Mouse (Mus musculus) MEL (cell line): Measurements from ENCODE around the gene Chadl.

Experiments
- CTCF ChIP-seq, 3 experiments: IDR thresholded peaks in 2 of 3; conservative IDR thresholded peaks in 1 of 3; 2 replicates each; pipeline ENCODE4 v1.5.1; 2011 to 2012; ENCODE audit warnings: low read length in 3 of 3, low read depth in 2 of 3, mild to moderate bottlenecking in 2 of 3, improper control_type of control experiment in 1 of 3, inconsistent platforms in 1 of 3, mixed read lengths in 1 of 3, moderate library complexity in 1 of 3; ENCODE audit not compliant: control insufficient read depth in 1 of 3, insufficient read depth in 1 of 3, poor library complexity in 1 of 3, severe bottlenecking in 1 of 3
- RAD21 ChIP-seq: IDR thresholded peaks from 2 replicates; pipeline ENCODE4 v1.6.1; 2011; ENCODE audit warnings: mild to moderate bottlenecking, low read depth, low read length, improper control_type of control experiment

DNA sequence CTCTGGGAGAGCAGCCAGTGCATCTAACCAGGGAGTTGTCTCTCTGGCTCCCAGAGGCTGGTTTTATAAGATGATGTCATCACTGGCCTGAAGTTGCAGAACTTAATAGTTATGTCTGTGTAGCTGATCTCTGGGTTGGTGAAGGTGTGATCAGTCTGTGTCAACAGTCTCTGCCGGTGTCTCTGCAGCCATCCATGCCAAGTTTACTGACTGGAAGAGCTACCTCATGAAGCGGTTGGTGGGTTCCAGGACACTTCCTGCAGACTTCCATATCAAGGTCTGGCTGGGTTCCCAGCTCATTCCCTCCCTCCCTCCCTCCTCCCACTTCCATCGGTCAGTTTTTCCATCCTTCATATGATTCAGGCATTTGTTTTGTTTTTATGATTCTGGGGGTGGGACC is 20.4 kb downstream of the Chadl start:
- TF ChIP-seq CTCF (IDR thresholded peaks at IDR 0.05 in 2 of 3, conservative IDR thresholded peaks at IDR 0.05 in 1 of 3; ENCODE audit: control insufficient read depth in 1 of 3, insufficient read depth in 1 of 3, low read depth in 2 of 3, low read length in 3 of 3, poor library complexity in 1 of 3, severe bottlenecking in 1 of 3), result no peak
- no peak for TF ChIP-seq RAD21
